Mouse (Mus musculus) cortical plate, adult 2 months (tissue): Measurements from ENCODE around the gene Ppcs.

ENCODE experiments used
- CTCF ChIP-seq: fragments of 200-500 bp; IDR thresholded peaks from 2 replicates; pipeline ENCODE4 v1.5.1; 2011; ENCODE audit warnings: mild to moderate bottlenecking, control low read depth, low read length; ENCODE audit not compliant: insufficient read depth; ENCODE audit errors: extremely low read depth
- POLR2A ChIP-seq: fragments of 200-500 bp; IDR thresholded peaks from 2 replicates; pipeline ENCODE4 v1.6.1; 2011; ENCODE audit warnings: mild to moderate bottlenecking, low read length, control low read depth; ENCODE audit not compliant: insufficient read depth; ENCODE audit errors: extremely low read depth

- TF ChIP-seq CTCF (no peak), POLR2A (no peak)
Measured at GRCm38 (mm10) chr4:119427680-119428079, 5.5 kb upstream of the Ppcs start.
